Mouse (Mus musculus): ENCODE results near the gene Zbtb9. TPM values are rescaled to one million over a fixed set of nuclear protein-coding genes. Genes with fewer than 3 reads are reported as not detected.

The Zbtb9 gene
- polyA plus RNA-seq, 1 experiment from 2014 or later: 9.8 TPM

GRCm38 (mm10) chr17:27029431-27029830 is 56.5 kb downstream of the Zbtb9 start:
- peaks cover 15% of the 10 kb centered on the region for H3K4me1 ChIP-seq (replicated peaks; ENCODE audit: control insufficient read depth, insufficient read depth, low read length)
- no peaks in the 10 kb centered on the region for H3K9me3 ChIP-seq (ENCODE audit: control insufficient read depth, low read length)
- H3K4me2 ChIP-seq (ENCODE audit: low read length): no peak overlapping the region
- no peak overlapping the region for H3K9ac ChIP-seq (ENCODE audit: low read length)
- 89% methylated on average over 14 of the region's 14 CpGs for WGBS
- no peak overlapping the region for H3K4me3 ChIP-seq (ENCODE audit: low read depth, low read length)
- ATAC-seq (replicated peaks; ENCODE audit: low FRiP score, low TSS enrichment, low read depth) (no peak), DNase-seq (ENCODE audit: low spot score) (no peak)
- H3K36me3 ChIP-seq (ENCODE audit: control insufficient read depth, insufficient read depth, low read length): peaks cover 19% of the 10 kb centered on the region
- H3K27ac ChIP-seq (ENCODE audit: low read depth): no peak overlapping the region
- H3K27me3 ChIP-seq (replicated peaks; ENCODE audit: control insufficient read depth, insufficient read depth, low read length): no peaks in the 10 kb centered on the region

- H3K9ac ChIP-seq (ENCODE audit: low read length): no peak overlapping the region
- no peaks in the 10 kb centered on the region for H3K9me3 ChIP-seq (ENCODE audit: control insufficient read depth, low read length)
- peaks cover 15% of the 10 kb centered on the region for H3K4me1 ChIP-seq (replicated peaks; ENCODE audit: control insufficient read depth, insufficient read depth, low read length)
- no peaks in the 10 kb centered on the region for H3K27me3 ChIP-seq (replicated peaks; ENCODE audit: control insufficient read depth, insufficient read depth, low read length)
- no peak for ATAC-seq (replicated peaks; ENCODE audit: low FRiP score, low TSS enrichment, low read depth)
- H3K27ac ChIP-seq (ENCODE audit: low read depth): no peak overlapping the region
- no peak overlapping the region for H3K4me2 ChIP-seq (ENCODE audit: low read length)
- 88% methylated on average over 4 of the region's 4 CpGs for WGBS
- H3K4me3 ChIP-seq (ENCODE audit: low read depth, low read length): no peak overlapping the region
- no peak for DNase-seq (ENCODE audit: low spot score)
- peaks cover 5% of the 10 kb centered on the region; the same call in 1 of the 2 replicates for H3K36me3 ChIP-seq (ENCODE audit: control insufficient read depth, insufficient read depth, low read length)
These were observed 57.9 kb downstream of the Zbtb9 start for GRCm38 (mm10) chr17:27030896-27031295.

GRCm38 (mm10) chr17:27032328-27032727 is 59.4 kb downstream of the Zbtb9 start:
- H3K27me3 ChIP-seq (replicated peaks; ENCODE audit: control insufficient read depth, insufficient read depth, low read length): no peaks in the 10 kb centered on the region
- no peaks in the 10 kb centered on the region for H3K36me3 ChIP-seq (ENCODE audit: control insufficient read depth, insufficient read depth, low read length)
- no peaks in the 10 kb centered on the region for H3K9me3 ChIP-seq (ENCODE audit: control insufficient read depth, low read length)
- peaks cover 12% of the 10 kb centered on the region for H3K4me1 ChIP-seq (replicated peaks; ENCODE audit: control insufficient read depth, insufficient read depth, low read length)
- no peak overlapping the region for H3K27ac ChIP-seq (ENCODE audit: low read depth)
- ATAC-seq (replicated peaks; ENCODE audit: low FRiP score, low TSS enrichment, low read depth) (no peak), DNase-seq (ENCODE audit: low spot score) (no peak)
- no peak overlapping the region for H3K4me3 ChIP-seq (ENCODE audit: low read depth, low read length)
- WGBS: 57% methylated on average over 7 of the region's 7 CpGs
- no peak overlapping the region for H3K9ac ChIP-seq (ENCODE audit: low read length)
- H3K4me2 ChIP-seq (ENCODE audit: low read length): no peak overlapping the region

- Histone ChIP-seq H3K27me3 (replicated peaks; ENCODE audit: control insufficient read depth, insufficient read depth, low read length) (no peaks in the 10 kb centered on the region), H3K9ac (ENCODE audit: low read length) (no peak overlapping the region), H3K4me2 (ENCODE audit: low read length) (no peak overlapping the region), H3K27ac (ENCODE audit: low read depth) (no peak overlapping the region), H3K4me1 (replicated peaks; ENCODE audit: control insufficient read depth, insufficient read depth, low read length) (peaks cover 12% of the 10 kb centered on the region), H3K4me3 (ENCODE audit: low read depth, low read length) (no peak overlapping the region), H3K9me3 (ENCODE audit: control insufficient read depth, low read length) (no peaks in the 10 kb centered on the region), H3K36me3 (ENCODE audit: control insufficient read depth, insufficient read depth, low read length) (no peaks in the 10 kb centered on the region)
- under 1% methylated on average over 14 of the region's 14 CpGs for WGBS
- DNase-seq (ENCODE audit: low spot score): peak; percentile 96
- ATAC-seq (replicated peaks; ENCODE audit: low FRiP score, low TSS enrichment, low read depth): peak; percentile 37; the same call in 1 of the 2 replicates
These were observed 59.9 kb downstream of the Zbtb9 start for GRCm38 (mm10) chr17:27032869-27033268.

- whole genome bisulfite sequencing: 68% methylated on average over 7 of the region's 7 CpGs
- H3K9me3 ChIP-seq (ENCODE audit: control insufficient read depth, low read length): no peaks in the 10 kb centered on the region
- H3K4me3 ChIP-seq (ENCODE audit: low read depth, low read length): no peak overlapping the region
- no peak for DNase-seq (ENCODE audit: low spot score)
- H3K4me1 ChIP-seq (replicated peaks; ENCODE audit: control insufficient read depth, insufficient read depth, low read length): peaks cover 27% of the 10 kb centered on the region
- H3K36me3 ChIP-seq (ENCODE audit: control insufficient read depth, insufficient read depth, low read length): no peaks in the 10 kb centered on the region
- no peak for ATAC-seq (replicated peaks; ENCODE audit: low FRiP score, low TSS enrichment, low read depth)
- no peaks in the 10 kb centered on the region for H3K27me3 ChIP-seq (replicated peaks; ENCODE audit: control insufficient read depth, insufficient read depth, low read length)
- H3K27ac ChIP-seq (ENCODE audit: low read depth): no peak overlapping the region; the same call in 1 of the 2 replicates
- H3K4me2 ChIP-seq (ENCODE audit: low read length): no peak overlapping the region
- no peak overlapping the region for H3K9ac ChIP-seq (ENCODE audit: low read length)
These were observed 63.5 kb downstream of the Zbtb9 start for GRCm38 (mm10) chr17:27036465-27036864.

- no peaks in the 10 kb centered on the region for H3K36me3 ChIP-seq (ENCODE audit: control insufficient read depth, insufficient read depth, low read length)
- WGBS: 25% methylated on average over 16 of the region's 18 CpGs
- H3K4me3 ChIP-seq (ENCODE audit: low read depth, low read length): no peak overlapping the region
- no peaks in the 10 kb centered on the region for H3K27me3 ChIP-seq (replicated peaks; ENCODE audit: control insufficient read depth, insufficient read depth, low read length)
- no peak overlapping the region for H3K9ac ChIP-seq (ENCODE audit: low read length)
- no peaks in the 10 kb centered on the region for H3K9me3 ChIP-seq (ENCODE audit: control insufficient read depth, low read length)
- H3K4me2 ChIP-seq (ENCODE audit: low read length): peak overlapping the region; percentile 8; the same call in 1 of the 2 replicates
- ATAC-seq (replicated peaks; ENCODE audit: low FRiP score, low TSS enrichment, low read depth) (peak; percentile 43), DNase-seq (ENCODE audit: low spot score) (no peak)
- H3K4me1 ChIP-seq (replicated peaks; ENCODE audit: control insufficient read depth, insufficient read depth, low read length): peaks cover 23% of the 10 kb centered on the region
- H3K27ac ChIP-seq (ENCODE audit: low read depth): peak overlapping the region; percentile 12; the same call in 1 of the 2 replicates
These were observed 65.5 kb downstream of the Zbtb9 start for GRCm38 (mm10) chr17:27038335-27039050.

GRCm38 (mm10) chr17:27039432-27040102 is 66.6 kb downstream of the Zbtb9 start:
- DNase-seq (ENCODE audit: low spot score): peak; percentile 51
- Histone ChIP-seq H3K4me1 (replicated peaks; ENCODE audit: control insufficient read depth, insufficient read depth, low read length) (peaks cover 23% of the 10 kb centered on the region), H3K36me3 (ENCODE audit: control insufficient read depth, insufficient read depth, low read length) (no peaks in the 10 kb centered on the region), H3K9ac (ENCODE audit: low read length) (no peak overlapping the region), H3K27me3 (replicated peaks; ENCODE audit: control insufficient read depth, insufficient read depth, low read length) (no peaks in the 10 kb centered on the region), H3K27ac (ENCODE audit: low read depth) (no peak overlapping the region), H3K4me2 (ENCODE audit: low read length) (no peak overlapping the region), H3K4me3 (ENCODE audit: low read depth, low read length) (no peak overlapping the region), H3K9me3 (ENCODE audit: control insufficient read depth, low read length) (no peaks in the 10 kb centered on the region)
- ATAC-seq (replicated peaks; ENCODE audit: low FRiP score, low TSS enrichment, low read depth): no peak
- WGBS: 72% methylated on average over 10 of the region's 10 CpGs

GRCm38 (mm10) chr17:27040304-27041045 is 67.5 kb downstream of the Zbtb9 start:
- ATAC-seq (replicated peaks; ENCODE audit: low FRiP score, low TSS enrichment, low read depth) (no peak), DNase-seq (ENCODE audit: low spot score) (no peak)
- Histone ChIP-seq H3K9me3 (ENCODE audit: control insufficient read depth, low read length) (no peaks in the 10 kb centered on the region), H3K27me3 (replicated peaks; ENCODE audit: control insufficient read depth, insufficient read depth, low read length) (no peaks in the 10 kb centered on the region), H3K36me3 (ENCODE audit: control insufficient read depth, insufficient read depth, low read length) (no peaks in the 10 kb centered on the region), H3K9ac (ENCODE audit: low read length) (no peak overlapping the region), H3K4me2 (ENCODE audit: low read length) (peak overlapping the region; percentile 31), H3K4me1 (replicated peaks; ENCODE audit: control insufficient read depth, insufficient read depth, low read length) (peaks cover 23% of the 10 kb centered on the region), H3K27ac (ENCODE audit: low read depth) (peak overlapping the region; percentile 51; the same call in 1 of the 2 replicates), H3K4me3 (ENCODE audit: low read depth, low read length) (no peak overlapping the region)
- WGBS: 20% methylated on average over 20 of the region's 20 CpGs
